Mouse (Mus musculus) neutrophil, adult 5-6 weeks (primary cell): Measurements from ENCODE around the gene Dcpp1. TPM values are rescaled to one million over a fixed set of nuclear protein-coding genes. Genes with fewer than 3 reads are reported as not detected.
A peak's percentile ranks its signal among the peaks of the same experiment; 100 is the strongest.
"Not testable (repeated sequence)": the region's sequence is repeated elsewhere in the genome, so short reads cannot be mapped to it uniquely, and the experiment has no call there.

Experiments
- ATAC-seq: fragments of 151-379, 151-347 bp; 2 replicates; pipeline ENCODE4 v1.8.0; 2017; ENCODE audit warnings: mild to moderate bottlenecking, moderate TSS enrichment; ENCODE audit not compliant: insufficient number of reproducible peaks, poor library complexity, low FRiP score, severe bottlenecking; ENCODE audit errors: extremely low read depth
- total RNA-seq: library from RNA; stranded (forward); fragments of 200-1000 nt; gene quantifications from 2 replicates; pipeline ENCODE4 v1.2.3, GENCODE M21; 2017

Gene Dcpp1
- total RNA-seq, 1 experiment from 2014 or later: not detected

DNA sequence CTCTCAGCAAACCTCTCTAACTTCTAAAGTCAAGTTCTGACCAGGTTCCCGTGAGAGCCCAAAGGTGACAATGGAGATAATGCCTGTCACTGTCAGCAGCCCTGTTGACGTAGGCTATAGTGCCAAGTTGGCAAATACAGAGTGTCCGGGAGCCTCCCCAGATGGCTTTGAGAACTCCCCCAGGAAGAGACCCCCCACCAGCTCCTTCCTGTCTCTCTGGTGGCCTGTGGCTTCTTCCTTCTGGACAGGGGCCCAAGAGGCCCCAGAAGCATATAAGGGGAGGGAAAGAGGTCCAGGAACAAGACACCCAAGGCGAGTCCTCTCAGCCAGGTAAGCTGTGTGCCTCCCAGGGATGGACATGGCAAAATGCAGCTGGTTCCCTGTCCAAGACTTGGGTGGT is 36.5 kb downstream of the Dcpp1 start, which contains the start of gene Dcpp3:
Gene Dcpp3, plus strand, starts transcription at position 301 of the 400 bp plus-strand sequence.
- ATAC-seq: not testable (repeated sequence)

DNA sequence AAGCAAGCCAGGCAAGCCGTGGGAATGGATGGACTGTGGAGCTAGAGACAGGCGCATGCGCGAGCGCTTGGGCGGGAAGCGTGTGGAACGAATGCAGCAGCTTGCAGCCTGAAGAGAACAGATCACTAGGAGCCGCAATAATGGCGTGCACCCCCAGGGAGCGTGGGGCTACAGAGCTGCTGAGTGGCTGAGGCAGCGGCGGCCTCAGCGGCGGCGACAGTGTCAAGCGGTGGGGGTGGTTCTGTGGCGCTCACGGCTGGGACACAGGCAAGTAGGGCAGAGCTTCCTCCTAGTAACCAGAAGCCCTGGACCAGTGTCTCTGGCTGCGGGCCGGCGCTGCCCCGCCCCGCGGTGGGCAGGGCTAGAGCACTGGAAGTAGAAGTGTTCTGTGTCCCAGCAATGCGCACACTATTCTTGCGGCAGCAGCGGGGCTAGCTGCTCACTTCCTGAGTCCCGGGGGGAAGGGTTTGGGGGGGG is 43.9 kb downstream of the Dcpp1 start:
- peak; percentile 84 for ATAC-seq

DNA sequence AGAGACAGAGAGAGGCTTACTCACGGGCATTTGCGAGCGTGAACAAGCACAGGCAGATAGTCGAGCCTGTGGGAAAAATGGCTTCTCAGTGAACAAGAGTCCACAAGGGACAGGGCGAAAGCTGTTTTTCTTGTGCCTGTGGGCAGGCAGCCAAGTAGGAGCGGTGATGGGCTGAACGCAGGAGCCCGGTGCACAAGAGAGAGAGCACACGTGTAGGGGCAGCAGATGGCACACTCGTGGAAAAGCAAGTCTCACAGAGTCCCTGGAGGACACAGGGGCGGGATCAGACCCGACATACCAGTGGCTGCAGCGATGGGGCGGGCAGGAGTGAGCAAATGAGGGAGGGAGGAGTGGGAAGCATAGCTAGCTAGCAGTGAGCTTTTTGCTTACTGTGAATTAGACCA is 44.4 kb downstream of the Dcpp1 start:
- ATAC-seq: no peak

- ATAC-seq: no peak
Observed at GRCm38 (mm10) chr17:23931157-23931556, 50.5 kb downstream of the Dcpp1 start.

Other genes starting within 250 kb of the Dcpp1 start
- 11.4 and 14.9 TPM in 2 replicates for gene Mmp25, start 235.6 kb upstream of the Dcpp1 start, total RNA-seq
- 0.37 TPM in 1 of 2 replicates, not detected in the other for gene Bicdl2, start 220.4 kb upstream of the Dcpp1 start, total RNA-seq
- 21.9 and 32.2 TPM in 2 replicates for gene Hcfc1r1, start 207.3 kb upstream of the Dcpp1 start, total RNA-seq
- 15.2 and 16.0 TPM in 2 replicates for gene Thoc6, start 207.0 kb upstream of the Dcpp1 start, total RNA-seq
- 10.5 and 13.4 TPM in 2 replicates for gene Tnfrsf12a, start 203.4 kb upstream of the Dcpp1 start, total RNA-seq
- gene Cldn6, start 201.6 kb upstream of the Dcpp1 start, total RNA-seq: not detected in 2 replicates
- gene Cldn9, start 196.8 kb upstream of the Dcpp1 start, total RNA-seq: not detected in 2 replicates
- gene 1520401A03Rik, start 158.1 kb upstream of the Dcpp1 start, total RNA-seq: not detected in 2 replicates
- gene Pkmyt1, start 154.5 kb upstream of the Dcpp1 start, total RNA-seq: 6.5 and 8.0 TPM in 2 replicates
- gene Paqr4, start 140.0 kb upstream of the Dcpp1 start, total RNA-seq: 0.70 TPM in 1 of 2 replicates, not detected in the other
- gene Kremen2, start 135.0 kb upstream of the Dcpp1 start, total RNA-seq: 0.23 TPM in 1 of 2 replicates, not detected in the other
- gene Flywch1, start 109.3 kb upstream of the Dcpp1 start, total RNA-seq: 16.8 and 18.3 TPM in 2 replicates
- not detected in 2 replicates for gene Flywch2, start 94.8 kb upstream of the Dcpp1 start, total RNA-seq
- gene Srrm2, start 90.3 kb upstream of the Dcpp1 start, total RNA-seq: 281 and 303 TPM in 2 replicates
- gene Elob, start 51.7 kb upstream of the Dcpp1 start, total RNA-seq: 93.3 and 94.9 TPM in 2 replicates
- gene Prss33, start 44.8 kb upstream of the Dcpp1 start, total RNA-seq: not detected in 2 replicates
- 0.37 and 0.93 TPM in 2 replicates for gene Prss32, start 37.0 kb upstream of the Dcpp1 start, total RNA-seq
- gene Prss41, start 36.7 kb upstream of the Dcpp1 start, total RNA-seq: not detected in 2 replicates
- not detected in 2 replicates for gene Prss21, start 12.8 kb upstream of the Dcpp1 start, total RNA-seq
- not detected in 2 replicates for gene Dcpp2, start within 50 bp of the Dcpp1 start, total RNA-seq
- not detected in 2 replicates for gene Dcpp3, start 36.6 kb downstream of the Dcpp1 start, total RNA-seq
- not detected in 2 replicates for gene Sbp, start 60.8 kb downstream of the Dcpp1 start, total RNA-seq
- gene Sbpl, start 74.4 kb downstream of the Dcpp1 start, total RNA-seq: not detected in 2 replicates
- not detected in 2 replicates for gene Prss30, start 99.7 kb downstream of the Dcpp1 start, total RNA-seq
- 3.2 and 3.7 TPM in 2 replicates for gene Prss22, start 117.2 kb downstream of the Dcpp1 start, total RNA-seq
- gene Prss27, start 157.3 kb downstream of the Dcpp1 start, total RNA-seq: 3.7 and 4.9 TPM in 2 replicates
- gene Kctd5, start 192.6 kb downstream of the Dcpp1 start, total RNA-seq: 16.0 and 18.2 TPM in 2 replicates